Mouse (Mus musculus) cerebellum, adult (tissue): Measurements from ENCODE around the gene Gm4871.

ENCODE experiments used
- ATAC-seq: cut with Nextera tagmentation; 2 replicates; pipeline ENCODE4 v1.9.2; 2017; ENCODE audit warnings: mild to moderate bottlenecking, moderate library complexity, mixed read lengths; ENCODE audit not compliant: insufficient number of reproducible peaks, low FRiP score, low TSS enrichment

The Gm4871 gene

DNA sequence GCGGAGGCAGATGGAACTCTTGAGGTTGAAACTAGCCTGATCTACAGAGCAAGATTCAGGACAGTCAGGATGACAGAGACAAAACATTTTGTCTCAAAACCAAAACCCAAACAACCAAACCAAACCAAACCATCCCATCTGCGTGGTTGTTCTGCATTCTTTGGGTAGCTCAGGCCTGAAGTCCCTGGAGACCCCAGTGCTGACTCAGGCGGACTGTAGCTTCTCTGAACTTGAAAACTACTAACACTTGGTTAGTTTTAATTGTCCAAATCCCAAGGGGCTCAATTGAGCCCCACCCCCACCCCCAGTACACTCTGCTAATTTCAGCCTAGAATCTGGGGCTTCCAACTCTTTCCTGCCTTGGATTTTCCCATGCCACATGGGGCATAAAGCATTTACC, 29.2 kb downstream of the Gm4871 start:
- ATAC-seq: no peak

DNA sequence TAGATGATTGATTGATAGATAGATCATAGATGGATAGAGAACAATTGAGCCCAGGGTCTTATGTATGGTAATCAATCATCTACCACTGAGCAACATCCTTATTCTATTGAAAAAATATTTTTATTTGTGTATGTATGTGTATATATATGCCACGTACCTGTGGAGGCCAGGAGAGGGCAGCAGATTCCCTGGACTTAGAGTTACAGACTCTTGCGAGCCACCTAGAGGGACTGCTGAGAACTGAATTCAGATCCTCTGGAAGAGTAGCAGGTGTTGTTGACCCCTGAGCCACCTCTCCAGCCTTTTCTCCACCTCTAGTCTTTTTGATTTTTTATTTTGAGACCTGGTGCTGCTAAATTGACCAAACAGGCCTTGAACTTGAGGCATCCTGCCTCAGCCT, 34.1 kb downstream of the Gm4871 start:
- ATAC-seq: no peak

DNA sequence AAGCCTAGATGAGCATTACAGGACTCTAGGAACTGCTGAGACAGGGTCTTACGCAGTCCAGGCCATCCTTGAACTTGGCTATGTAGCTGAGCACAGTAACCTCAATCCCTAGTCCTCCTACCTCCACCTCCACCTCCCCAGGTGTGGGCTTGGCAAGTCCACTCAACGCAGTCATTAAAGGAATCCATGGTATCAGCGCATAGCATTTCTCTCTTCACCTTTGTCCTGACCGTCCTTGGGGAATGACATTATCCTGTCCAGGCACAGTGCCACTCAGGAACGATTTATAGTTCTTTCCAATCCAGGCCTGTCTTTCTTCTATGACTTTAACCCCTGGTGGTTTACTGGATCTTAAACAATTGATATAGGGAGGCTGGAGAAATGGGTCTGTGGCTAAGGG, 42.1 kb downstream of the Gm4871 start:
- no peak for ATAC-seq

DNA sequence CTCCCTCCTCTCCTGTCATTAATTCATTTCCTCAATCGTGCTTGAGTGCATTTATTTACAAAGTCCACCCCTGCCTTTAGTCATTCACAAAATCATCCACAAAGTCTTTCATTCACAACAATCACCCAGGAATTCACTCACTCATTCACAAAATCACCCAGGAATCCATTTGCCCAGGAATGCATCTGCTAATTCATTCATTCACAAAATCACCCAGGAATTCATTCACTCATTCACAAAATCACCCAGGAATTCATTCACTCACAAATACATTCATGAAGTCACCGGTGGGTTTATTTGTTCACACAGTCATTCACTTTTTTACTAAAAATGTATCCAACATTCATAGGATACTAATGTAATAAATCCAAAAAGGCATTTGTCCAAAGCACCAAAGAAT, 42.5 kb downstream of the Gm4871 start:
- no peak for ATAC-seq

DNA sequence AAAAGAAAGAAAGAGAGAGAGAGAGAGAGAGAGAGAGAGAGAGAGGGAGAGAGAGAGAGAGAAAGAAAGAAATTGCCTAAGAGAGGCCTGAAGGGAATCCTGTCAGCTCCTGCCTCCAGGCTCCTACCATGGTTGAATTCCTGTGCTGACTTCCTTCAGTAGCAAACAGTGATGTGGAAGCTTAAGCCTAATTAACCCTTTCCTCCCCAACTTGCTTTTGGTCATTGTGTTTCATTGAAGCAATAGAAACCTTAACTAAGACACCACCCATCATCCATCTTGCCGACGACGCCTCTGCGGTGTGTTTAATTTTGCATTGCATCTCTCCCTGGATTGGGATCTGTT, 43.5 kb downstream of the Gm4871 start:
- no peak for ATAC-seq

DNA sequence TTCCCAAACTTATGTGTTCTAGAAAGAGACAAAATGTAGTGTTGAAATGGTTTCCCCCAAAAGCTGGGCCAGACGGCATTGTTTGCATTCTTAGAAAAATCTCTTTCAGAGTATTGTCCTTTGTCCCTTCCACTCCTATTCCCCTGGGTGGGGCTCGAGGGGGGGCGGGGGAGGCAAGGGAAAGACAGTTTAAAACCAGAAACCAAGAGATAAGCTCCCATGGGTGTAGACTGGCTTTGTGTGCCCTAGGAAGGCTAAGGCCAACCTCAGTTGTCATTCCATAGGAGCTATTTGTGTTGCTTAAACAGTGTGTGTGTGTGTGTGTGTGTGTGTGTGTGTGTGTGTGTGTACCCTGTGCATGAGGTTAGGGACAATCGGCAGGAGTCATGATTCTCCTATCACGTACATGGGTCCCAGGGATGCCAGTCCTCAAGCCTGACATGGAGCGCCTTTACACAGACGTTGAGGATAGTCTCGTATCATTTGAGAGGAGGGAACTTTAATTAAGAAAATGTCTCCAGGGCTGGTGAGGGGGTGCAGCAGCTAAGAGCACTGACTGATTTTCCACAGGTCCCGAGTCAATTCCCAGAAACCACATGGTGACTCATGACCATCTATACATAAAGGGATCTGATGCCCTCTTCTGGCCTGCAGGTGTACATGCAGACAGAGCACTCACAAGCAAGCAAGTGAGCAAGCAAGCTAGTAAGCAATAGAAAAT, 44.1 kb downstream of the Gm4871 start:
- ATAC-seq: no peak

DNA sequence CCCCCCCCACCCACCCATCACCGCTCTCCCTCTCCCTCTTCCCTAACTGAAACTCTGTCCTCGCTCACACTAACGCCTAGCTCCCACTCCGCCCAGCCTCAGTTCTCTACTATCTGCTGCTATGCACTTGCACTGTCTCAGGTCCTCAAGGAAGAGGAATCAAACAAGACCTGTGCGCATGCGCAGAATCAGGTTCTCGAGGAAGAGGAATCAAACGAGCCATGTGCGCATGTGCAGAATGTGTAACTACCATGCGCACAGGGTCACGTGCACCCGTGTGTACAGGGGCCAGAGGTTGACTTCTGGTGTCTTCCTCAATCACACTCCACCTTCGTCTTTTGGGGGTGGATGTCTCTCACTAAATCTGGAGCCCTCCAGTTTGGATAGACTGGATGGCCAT, 45.0 kb downstream of the Gm4871 start:
- no peak for ATAC-seq

DNA sequence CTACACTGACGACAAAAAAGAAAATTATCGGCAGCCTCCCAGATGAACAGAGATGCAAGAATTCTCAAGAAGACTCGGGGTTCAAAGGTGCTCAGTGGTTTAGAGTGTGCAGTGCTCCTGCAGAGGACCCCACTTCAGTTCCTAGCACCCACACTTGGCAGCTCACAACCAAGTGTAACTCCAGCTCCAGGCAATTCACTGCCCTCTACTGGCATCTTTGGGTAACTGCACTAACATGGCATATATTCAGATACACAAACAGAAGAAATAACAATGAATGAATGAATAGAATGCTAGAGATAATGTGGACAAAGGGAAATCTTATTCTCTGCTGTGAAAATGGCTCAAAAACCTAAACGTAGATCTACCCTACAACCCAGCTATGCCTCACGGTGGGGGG, 47.7 kb downstream of the Gm4871 start:
- ATAC-seq: no peak

DNA sequence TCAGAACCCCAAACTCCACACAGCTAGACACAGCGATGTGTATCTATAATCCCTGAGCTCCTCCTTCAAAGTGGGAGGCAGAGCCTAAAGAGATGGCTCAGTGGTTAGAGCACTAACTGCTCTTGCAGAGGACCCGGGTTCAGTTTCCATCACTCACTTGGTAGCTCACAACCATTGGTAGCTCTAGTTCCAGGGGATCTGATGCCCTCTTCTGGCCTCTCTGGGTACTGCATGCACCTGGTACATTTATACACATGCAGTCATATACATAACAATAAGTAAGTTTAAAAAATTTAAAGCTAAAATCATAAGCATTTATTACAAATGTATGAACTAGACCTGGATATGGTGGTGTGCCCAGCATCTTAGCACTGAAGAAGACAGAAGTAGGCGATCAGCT, 49.3 kb downstream of the Gm4871 start:
- ATAC-seq: no peak
